Mouse (Mus musculus) ZHBTc4 (cell line): Measurements from ENCODE around the gene Nes.

Experiments
- DNase-seq: peaks from one replicate; pipeline ENCODE4 v3.0.0-alpha.2; 2011; ENCODE audit warnings: low read depth, low spot score

The Nes gene

DNA sequence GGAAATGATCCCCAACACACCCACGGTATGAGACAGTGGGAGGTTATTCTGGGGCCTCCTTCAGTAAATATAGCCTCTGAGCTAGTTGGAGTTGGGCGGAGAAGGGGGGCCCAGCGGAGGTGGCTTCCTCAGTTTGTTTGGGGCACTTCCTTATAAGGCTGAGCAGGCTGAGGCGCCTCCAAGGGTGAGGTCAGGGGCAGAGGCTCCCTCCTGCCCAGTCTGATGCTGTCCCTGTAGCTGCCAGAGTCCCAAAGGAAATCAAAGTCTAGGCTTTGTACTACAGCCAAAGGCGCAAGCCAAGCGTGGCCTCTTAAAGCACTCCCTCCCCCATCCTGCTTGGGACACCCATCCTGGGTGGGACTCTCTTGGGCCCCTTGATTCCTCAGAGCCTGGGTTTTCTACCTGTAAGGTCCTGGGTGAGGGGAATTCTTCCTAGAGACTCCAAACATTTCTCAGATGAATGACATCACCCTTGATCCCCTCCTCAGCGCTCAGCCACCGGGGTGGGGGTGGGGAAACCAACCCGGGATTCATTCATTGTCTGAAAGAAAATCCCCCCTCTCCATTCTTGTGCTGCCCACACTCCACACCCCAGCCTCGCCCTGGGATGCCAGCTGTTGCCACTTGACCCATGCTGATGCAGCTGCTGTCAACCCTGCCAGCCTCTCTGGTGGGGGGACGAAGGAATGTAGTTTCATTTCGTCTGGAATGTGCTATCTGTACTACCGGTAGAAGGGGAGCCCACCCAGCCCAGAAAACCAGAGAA lies 12.1 kb downstream of the Nes start:
- DNase-seq = no peak

DNA sequence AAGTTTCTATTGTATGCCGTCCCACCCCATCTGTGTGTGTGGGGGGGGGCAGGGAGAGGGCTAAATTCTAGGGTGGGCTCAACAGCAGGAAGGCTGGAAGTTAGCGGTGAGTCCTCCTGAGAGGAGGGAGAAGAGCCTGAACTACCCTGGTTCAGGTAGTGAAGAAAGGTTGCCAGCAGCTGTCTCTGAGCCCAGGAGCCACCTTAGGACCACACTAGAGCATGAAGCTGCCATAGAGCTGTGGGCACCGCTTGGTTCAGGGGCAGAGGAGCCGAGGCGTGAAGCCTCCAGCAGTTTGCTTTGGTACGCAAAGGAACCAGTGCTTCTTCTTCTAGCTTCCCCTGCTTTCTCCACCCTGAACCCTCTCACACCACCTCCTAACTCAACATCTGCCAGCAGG lies 12.7 kb downstream of the Nes start:
- DNase-seq = no peak

DNA sequence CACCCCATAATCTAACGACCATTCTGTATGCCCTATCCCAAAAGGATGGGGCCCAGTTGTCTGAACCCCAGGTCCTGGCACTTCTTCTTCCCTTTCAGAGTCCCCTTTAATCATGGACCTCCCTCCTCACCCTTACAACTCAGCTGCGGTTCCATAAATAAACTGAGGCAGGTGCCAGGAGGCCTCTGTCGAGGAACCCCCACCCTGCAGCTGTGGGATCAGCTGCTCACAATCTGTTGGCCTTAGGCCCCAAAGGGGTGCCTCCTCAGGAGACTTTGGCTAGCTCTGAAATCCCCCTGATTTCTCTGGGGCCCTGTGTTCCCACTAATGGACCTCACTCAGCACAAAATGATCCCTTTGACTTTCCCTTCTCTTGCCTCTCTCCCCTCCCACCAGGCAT lies 13.2 kb downstream of the Nes start:
- DNase-seq = no peak

DNA sequence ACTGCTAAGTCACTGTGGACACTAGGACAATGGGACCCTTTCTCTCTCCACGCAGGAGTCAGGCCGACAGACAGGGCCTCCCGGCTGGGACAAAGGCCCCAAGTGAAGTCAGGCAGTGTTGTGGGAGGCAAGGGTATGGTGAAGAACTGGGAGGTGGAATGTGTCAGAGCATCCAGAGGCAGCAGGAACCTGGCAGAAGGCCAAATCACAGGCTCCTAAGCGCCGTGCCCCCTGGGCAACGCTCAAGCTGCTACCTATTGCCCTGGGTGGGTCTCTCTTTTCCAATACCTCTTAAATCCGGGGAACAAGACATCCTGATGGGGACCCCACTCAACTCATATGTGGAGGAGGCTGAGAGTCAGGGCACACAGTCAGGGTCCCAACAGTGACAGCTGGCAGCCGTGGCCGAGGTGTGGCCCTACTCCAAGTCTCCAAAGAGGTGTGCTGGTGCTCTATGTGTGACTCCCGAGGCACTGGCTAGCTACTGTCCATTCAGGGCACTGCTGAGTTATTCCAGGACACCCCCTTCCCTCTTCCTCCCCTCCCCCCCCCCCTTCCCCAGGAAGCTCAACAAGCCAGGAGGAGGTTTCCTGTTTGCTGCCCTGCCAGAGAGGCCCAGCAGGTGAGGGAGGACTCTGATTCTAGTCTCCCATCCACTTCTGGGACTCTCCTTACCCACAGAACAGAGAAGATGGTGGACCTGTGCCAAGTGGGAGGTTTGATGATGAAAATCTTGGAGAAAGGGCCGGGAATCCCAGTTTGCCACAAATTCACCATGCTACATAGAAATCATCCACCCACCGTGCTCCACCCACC lies 14.8 kb downstream of the Nes start:
- DNase-seq = no peak

DNA sequence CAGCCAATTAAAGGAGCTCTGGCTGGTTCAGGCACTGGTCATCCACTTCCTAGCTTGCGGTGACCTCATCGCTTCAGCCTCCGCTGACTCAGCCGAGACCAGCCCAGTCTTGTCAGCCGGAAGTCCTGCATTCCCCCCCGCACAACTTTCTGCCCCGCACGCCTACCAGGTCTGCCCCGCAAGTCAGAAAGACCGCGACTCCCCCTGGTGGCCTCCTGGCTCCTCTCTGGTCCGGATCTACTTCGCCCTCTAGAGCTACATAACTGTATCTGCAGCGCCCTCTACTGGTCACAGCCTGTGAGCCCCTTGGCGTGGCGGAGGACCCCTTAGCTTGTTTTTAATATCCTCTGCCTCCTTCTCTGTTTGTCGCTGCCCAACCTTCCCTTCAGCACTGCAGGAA lies 16.0 kb downstream of the Nes start:
- peak; percentile 97 for DNase-seq

DNA sequence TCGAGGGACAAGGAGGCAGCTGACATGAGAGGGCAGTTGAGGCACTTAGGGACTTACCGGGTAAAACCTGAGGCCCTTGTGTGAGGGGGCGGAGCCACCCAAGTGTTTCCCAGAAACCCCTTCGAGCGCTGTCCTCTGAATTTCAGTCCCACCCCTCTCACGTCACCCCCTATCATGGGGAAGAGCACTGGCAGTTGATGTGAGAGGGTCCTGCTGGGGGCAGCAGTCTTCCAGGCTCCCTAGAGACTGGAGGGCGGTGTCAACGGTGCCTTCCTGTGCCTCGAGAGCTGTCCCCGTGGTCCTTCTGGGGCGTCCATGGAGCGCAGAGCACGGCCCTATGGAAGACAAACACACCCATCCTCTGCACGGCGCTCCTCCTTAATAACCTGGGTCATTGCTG lies 16.8 kb downstream of the Nes start:
- DNase-seq = peak; percentile 86

DNA sequence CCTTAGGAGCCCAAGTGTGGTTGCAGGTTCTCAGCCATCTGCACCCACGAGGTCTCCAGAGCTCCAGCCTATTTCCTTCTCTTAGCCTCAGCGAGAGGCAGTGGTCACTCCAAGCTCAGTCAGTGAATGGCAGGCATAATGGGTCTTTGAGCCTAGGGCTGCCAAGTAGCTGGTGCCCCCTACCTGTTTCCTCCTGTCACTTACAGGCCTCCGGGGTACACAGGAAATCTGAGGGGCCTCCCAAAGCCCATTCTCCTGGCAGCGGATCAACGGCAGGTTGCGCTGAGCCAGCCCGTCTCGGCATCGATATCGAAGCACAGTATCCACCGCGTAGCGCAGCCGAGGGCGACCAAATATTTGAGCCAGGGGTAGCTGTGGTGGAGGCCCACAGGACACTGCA lies 17.2 kb downstream of the Nes start:
- no peak for DNase-seq

DNA sequence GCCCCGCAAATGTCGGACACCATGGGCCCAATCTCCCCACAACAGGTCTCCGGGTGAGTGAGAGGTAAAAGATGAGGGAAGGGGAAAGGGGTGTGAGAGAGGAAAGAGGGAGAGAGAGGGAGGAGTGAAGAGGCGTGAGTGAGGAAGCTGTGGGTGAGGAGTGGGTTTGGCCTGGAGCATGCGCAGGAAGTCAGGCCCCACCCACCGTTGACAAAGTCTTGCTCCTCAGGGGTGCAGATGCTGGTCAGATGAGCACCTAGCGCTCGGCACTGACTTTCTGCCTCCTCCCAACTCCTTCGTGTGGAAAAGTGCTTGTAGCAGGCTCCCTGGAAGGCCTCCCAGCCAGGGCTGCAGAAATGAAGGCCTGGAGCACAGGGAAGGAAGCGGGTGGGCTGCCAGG lies 19.1 kb downstream of the Nes start:
- no peak for DNase-seq

DNA sequence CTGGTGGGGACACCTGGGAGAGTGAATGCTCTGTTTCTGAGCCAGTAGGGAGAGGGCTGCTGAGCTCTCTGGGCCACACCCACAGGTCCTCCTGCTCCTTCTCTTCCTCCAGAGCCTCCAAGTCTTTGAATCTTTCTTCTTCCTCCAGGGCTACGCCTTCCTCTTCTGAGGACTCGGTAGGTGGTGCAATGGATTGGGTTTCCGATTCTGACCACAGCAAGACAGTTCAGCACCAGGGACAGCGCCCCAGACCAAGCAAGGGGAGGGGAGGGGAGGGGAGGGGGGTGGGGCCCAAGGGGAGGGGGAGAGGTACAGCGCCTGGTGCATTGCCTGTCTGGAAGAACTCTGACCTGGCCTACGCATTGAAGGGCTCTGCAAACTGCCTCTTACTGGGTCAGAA lies 22.6 kb downstream of the Nes start:
- DNase-seq = peak; percentile 90

DNA sequence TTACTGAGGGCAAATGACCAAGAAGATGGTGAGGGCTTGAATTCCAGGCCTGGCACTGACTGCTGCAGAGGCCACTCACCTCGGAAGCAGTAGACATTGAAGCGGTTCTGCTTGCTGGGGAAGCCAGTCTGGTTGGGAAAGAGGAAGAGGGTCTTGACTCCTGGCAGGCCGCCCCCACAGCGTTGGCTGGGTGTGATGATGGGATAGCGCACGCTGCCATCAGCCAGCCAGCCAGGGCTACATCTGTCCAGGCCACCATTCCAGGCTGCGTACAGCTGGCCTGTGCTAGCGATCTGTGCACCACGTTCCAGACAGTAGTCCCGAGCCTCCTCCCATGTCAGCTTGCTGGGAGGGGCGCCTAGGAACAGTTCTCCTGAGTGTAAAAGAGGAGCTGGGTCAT lies 24.5 kb downstream of the Nes start:
- DNase-seq = no peak

DNA sequence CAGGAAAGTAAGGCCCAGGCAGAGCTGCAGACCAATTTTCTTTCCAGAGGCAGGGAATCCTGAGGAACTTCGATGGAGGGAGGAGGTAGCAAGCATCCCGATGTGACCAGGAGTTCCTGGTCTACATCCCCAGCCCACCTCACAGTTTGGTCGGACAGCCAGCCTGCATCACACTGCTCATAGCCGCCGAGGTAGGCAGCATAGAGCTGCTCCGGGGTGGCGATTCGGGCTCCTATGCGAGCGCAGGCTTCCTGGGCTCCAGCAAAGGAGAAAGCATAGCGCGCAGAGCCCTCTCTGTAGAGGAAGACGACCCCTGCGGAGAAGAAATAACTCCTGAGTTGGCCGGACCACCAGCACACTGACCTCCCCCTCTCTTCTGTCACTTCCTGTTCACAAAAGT lies 25.5 kb downstream of the Nes start:
- DNase-seq = no peak

DNA sequence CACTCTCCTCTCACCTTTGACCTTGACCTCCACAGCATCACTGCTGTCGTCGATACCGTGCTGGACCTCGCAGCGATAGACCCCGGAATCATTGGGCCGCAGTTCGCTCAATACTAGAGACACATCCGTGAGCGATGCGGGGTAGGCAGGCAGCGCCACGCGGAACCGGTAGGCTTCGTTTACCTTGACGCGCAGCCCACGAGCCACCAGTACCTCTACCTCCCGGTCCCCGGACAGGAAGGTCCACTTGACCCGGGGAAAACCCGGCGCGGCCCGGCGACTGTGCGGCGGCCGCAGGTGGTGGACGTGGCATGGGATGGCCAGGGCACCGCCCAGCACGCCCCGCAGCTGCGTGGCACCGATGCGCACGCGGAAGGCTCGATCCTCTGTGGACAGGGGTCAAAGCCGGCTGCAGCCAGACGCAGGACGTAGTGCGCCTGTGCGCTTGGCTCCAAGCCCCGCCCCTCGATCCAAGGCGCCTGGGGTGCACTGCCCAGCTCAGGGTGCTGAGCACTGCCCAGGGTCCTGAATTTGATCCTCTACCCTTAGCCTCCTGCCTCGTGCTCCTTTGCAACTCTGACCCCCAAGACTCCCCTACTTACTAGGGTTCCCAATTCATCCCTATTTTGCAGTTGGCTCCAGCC lies 26.2 kb downstream of the Nes start:
- DNase-seq = peak; percentile 83

DNA sequence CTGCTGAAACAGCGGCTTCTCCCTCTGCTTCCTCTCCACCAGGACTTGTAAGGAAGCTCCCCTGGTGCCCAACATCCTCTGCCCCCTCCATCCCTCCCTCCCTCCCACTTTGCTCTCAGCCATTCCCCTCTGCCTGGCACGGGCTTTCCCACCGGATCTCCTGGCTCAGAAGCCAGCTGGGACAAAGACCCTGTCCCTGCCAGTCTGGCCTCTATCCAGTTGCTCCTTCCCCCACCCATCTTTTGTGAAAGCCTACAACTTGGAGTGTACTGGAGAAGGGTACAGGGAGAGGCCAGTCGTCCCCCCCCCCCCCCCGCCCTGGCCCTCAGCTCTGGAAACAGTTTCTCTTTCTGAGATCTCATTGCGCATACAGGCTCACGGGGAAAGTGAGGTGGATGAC lies 27.9 kb downstream of the Nes start:
- DNase-seq = no peak

DNA sequence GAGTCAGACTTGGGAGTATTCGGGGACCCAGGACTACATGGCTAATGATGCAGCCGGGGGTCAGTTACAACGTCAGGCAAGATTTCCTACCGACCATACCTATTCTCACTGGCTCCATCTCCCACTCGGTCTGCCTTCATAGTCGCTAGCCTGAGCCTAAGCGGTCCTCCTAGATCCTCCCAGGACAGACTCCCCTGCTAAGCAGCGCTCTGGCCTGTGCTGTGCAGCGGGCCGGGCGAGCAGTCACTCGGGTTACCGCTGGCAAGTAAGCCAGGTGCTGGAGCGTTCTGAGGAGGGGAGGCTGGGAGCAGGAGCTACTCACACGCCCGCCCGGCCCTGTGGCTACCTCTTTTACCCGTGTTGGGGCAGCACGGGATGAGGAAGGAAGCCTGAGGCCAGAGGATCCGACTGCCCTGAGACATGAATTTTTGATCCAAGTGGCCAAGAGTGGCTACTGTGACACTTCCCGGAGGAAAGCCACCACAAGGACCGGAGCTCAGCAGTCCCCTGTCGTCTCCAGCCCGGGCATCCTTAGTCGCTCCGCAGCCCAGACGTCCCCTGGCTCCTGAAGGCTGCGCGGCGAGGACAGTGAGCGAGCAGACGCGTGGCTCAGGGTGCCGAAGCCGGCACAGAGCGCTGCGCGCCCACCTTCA lies 28.5 kb downstream of the Nes start:
- peak; percentile 59 for DNase-seq

DNA sequence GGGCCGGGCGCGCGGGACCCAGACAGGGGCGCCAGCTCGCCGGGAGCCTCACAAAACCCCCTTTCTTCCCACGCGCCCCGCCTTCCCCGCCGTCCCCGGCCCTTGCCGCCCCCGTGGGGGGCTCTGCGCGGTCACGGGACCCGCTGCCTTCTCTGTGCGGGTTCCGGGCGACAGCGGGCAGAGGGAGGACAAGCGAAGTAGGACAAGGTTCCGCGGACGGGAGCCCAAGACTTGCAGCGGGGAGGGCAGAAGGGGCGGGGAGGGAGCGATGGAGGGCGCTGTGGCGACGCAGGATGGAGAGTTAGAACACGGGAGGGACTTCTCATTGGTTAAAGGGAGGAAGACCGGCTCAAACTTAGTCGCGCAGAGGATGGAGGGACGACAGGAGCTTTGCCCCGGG lies 29.3 kb downstream of the Nes start, which contains the start of gene Bcan:
Gene Bcan, minus strand, starts transcription at position 50 of the 400 bp plus-strand sequence.
- peak; percentile 65 for DNase-seq

DNA sequence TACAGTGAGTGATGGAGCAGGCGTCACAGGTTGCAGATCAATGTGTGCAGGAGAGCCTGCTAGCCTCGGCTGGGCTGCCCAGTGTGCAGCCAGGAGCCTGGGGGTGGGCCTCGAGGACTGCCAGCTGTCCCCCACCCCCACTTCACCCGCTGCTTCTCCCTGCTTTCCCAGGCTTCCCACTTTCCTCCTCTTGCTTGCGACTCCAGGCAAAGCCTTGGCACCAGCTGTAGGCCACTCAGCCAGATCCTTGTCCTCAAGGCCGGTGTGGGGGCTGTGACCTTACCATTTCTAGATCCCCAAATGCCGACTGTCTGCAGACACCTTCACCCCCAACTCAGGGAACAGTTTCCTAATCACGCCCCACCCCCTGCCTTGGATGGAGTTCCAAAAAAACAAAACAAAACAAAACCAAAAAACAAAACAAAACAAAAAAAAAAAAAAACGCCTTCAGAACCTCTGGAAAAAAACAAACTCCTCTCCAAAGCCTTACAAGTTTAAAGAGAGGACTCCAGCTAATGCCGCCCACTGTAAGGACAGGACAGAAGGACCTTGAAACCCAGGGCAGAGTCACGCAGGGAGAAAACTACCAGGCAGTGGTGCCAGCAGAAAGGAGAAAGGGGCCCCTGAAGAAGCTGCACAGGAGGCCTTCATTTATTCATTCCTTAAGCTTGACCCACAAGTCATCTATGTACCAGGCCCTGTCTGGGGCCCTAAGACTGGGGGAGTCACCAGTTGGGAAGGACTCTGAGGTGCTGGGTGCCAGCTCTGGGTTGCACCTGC lies 30.1 kb downstream of the Nes start:
- no peak for DNase-seq

DNA sequence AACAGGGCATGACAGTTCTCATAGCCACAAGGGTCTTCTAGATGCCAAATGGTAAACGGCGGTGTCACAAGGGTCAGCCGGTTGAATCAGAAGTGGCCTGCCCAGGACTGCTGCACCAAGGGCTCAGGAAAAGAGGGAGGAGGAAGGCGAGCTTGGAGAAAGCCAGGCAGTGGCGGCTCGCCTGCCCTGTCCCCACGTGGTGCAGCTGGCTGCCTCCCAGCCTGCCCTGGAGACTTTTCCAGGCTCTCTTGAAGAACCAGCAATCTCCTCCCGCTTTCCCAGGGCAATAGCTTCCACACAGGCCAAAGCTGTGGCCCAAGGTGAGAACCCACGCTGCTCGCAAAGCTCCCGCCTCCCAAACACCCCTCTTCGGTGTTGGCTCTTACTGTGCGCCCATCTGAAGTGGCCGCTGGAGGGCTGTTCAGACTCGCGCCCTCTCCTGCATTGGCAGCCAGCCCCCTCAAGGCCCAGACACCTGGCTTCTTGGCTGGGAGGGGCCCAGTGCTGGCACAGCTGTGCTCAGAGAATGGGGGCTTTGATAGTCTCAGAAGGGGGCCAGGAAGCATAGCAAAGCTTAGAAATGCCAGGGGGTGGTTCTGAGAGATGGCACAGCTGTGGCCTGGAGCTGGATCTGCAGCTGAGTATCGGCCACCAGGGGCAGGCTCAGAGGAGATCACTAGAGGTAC lies 31.6 kb downstream of the Nes start:
- DNase-seq = peak; percentile 27

DNA sequence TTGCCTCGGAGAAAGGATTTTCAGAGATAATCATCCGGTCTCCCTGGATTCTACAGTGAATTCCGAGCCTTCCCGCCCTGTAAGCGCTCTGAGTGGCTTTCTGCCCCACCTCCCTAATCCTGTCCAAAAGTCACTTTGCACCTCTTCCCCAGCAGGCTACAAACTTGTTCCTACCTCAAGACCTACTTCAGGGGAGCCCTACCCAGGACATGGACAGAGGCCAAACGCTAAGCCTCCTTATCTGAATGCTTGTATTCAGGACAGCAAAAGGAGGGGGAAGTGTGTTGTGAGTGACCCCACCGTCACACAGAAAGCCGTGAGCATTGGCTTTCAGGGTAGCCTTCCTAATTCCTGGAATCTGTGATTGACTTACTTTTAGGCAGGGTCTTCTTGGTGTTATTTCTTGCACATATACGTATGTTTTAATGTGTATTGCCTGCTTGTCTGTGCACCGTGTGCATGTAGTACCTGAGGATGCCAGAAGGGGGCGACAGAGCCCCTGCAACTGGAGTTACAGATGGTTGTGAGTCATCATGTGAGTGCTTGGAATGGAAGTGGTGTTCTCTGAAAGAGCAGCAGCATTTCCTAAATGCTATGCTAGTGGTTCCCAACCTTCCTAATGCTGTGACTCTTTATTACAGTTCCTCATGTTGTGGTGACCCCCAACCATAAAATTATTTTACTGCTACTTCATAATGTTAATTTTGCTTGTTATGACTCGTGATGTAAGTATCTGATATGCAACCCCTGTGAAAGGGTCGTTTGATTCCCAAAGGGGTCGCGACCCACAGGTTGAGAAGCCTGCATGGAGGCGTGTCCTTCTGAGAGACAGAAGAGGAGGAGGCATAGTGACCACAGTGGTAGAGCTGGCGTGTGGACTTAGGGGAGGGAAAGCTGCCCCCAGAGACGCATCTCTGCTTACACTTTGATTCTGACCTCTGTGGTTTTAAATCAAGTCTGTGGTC lies 35.2 kb downstream of the Nes start:
- DNase-seq = peak; percentile 87

DNA sequence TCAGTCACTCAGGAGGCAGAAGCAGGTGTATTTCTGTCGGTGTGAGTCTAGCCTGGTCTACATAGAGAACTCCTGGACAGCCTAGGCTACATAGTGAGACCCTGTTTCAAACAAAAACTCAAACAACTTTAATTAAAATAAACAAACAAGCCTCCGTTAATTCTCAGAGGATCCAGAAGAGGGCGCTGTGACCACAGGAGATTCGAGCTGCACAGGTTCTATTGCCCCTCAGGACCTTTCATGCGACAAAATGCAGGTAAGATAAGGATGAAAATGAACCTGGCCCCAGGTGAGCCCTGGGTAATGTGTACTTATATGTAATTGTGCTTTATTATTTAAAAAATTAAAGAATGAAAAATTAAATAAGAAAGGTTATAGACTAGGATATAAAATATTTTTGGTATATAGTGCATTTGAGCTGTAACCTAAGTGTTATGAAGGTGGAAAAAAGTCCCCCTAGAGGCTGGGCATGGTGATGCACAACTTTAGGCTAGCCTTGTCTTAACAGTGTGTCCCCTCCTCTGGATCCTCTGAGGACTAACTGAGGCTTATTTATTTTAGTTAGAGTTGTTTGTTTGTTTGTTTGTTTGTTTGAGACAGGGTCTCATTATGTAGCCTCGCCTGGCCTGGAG lies 39.9 kb downstream of the Nes start:
- DNase-seq = peak; percentile 82
